16 mouse cellular contexts compared by ENCODE assay signal in genomic region chr11:22274144-22274543, GRCm38 (mm10).
"Had no signal": no experiment of that assay in that cellular context is flagged by ENCODE, and none has a peak within 500 bp of the region (broad histone marks: within the 10 kb centered on the region; RNA-seq: fewer than 3 reads in every experiment).

No protein-coding gene starts in this region.

- H3K9me3 ChIP-seq: midbrain, embryonic 13.5 days; midbrain, embryonic 15.5 days; neural tube, embryonic 12.5 days; stomach, embryonic 15.5 days had no signal

- H3K27ac ChIP-seq: lung, embryonic 15.5 days; macrophage; midbrain, embryonic 13.5 days; midbrain, embryonic 15.5 days; neural tube, embryonic 12.5 days; stomach, embryonic 15.5 days; stomach, postnatal 0 days had no signal

- H3K4me1 ChIP-seq: lung, embryonic 15.5 days; megakaryocyte, embryonic 14.5 days; midbrain, embryonic 13.5 days; midbrain, embryonic 15.5 days; neural tube, embryonic 12.5 days; stomach, embryonic 15.5 days had no signal

- DNase-seq: liver, postnatal 0 days; lung, adult 2 months; lung, postnatal 10 days; right cerebral cortex, postnatal 14 days; thymus, adult 2 months; thymus, postnatal 25 days; thymus, postnatal 4 days had no signal

- H3K4me3 ChIP-seq: lung, embryonic 15.5 days; megakaryocyte, embryonic 14.5 days; midbrain, embryonic 13.5 days; midbrain, embryonic 15.5 days; neural tube, embryonic 12.5 days; stomach, embryonic 15.5 days had no signal

- H3K9ac ChIP-seq: liver, postnatal 0 days; lung, embryonic 15.5 days; midbrain, embryonic 13.5 days; midbrain, embryonic 15.5 days; neural tube, embryonic 12.5 days; stomach, embryonic 15.5 days had no signal

- ATAC-seq: liver, postnatal 0 days; midbrain, embryonic 13.5 days; midbrain, embryonic 15.5 days had no signal

- H3K27me3 ChIP-seq: lung, embryonic 15.5 days; megakaryocyte, embryonic 14.5 days; midbrain, embryonic 13.5 days; midbrain, embryonic 15.5 days; neural tube, embryonic 12.5 days; stomach, embryonic 15.5 days had no signal

- H3K4me2 ChIP-seq: lung, embryonic 15.5 days; midbrain, embryonic 11.5 days; midbrain, embryonic 13.5 days; midbrain, embryonic 15.5 days; neural tube, embryonic 12.5 days; stomach, embryonic 15.5 days had no signal
